Mouse (Mus musculus) layer of hippocampus, adult 8-10 months (tissue): ENCODE results near the gene Mmp21. TPM values are rescaled to one million over a fixed set of nuclear protein-coding genes. Genes with fewer than 3 reads are reported as not detected.
"Not testable (repeated sequence)": the region's sequence is repeated elsewhere in the genome, so short reads cannot be mapped to it uniquely, and the experiment has no call there.

Experiments
- DNase-seq, 2 experiments: peaks; one replicate each; pipeline ENCODE4 v3.0.0; 2022; ENCODE audit warnings: low spot score in 2 of 2
- total RNA-seq, 4 experiments: library from RNA; stranded (reverse); gene quantifications; 2 replicates each; pipeline ENCODE4 v1.2.4; 2022

Mmp21 gene
- total RNA-seq = under 1 TPM in 3 of 4 experiments, not detected in 1; 0.18 to 0.23 (median 0.20) TPM

GRCm38 (mm10) chr7:133679961-133680360 lies at the start of gene Mmp21:
Gene Mmp21, minus strand, starts transcription at chr7:133680061.
- no peak for DNase-seq

- DNase-seq = peak in 1 of 2 experiments; percentile 49
Observed at GRCm38 (mm10) chr7:133729351-133729750, 49.5 kb upstream of the Mmp21 start.

GRCm38 (mm10) chr7:133727027-133727426 lies 47.2 kb upstream of the Mmp21 start:
- no peak for DNase-seq

- no peak for DNase-seq
Observed at GRCm38 (mm10) chr7:133725571-133725970, 45.7 kb upstream of the Mmp21 start.

- no peak for DNase-seq
Observed at GRCm38 (mm10) chr7:133724844-133725243, 45.0 kb upstream of the Mmp21 start.

- no peak for DNase-seq
Observed at GRCm38 (mm10) chr7:133720616-133721015, 40.8 kb upstream of the Mmp21 start.

GRCm38 (mm10) chr7:133718580-133718979 lies 38.7 kb upstream of the Mmp21 start:
- DNase-seq = no peak

GRCm38 (mm10) chr7:133715387-133715786 lies 35.5 kb upstream of the Mmp21 start:
- no peak for DNase-seq

- DNase-seq = no peak
Observed at GRCm38 (mm10) chr7:133707301-133707700, 27.4 kb upstream of the Mmp21 start.

GRCm38 (mm10) chr7:133703906-133704305 lies 24.0 kb upstream of the Mmp21 start:
- no peak for DNase-seq

- DNase-seq = no peak
Observed at GRCm38 (mm10) chr7:133702333-133702732, 22.5 kb upstream of the Mmp21 start.

- DNase-seq = no peak
Observed at GRCm38 (mm10) chr7:133701366-133701765, 21.5 kb upstream of the Mmp21 start.

- DNase-seq = no peak
Observed at GRCm38 (mm10) chr7:133699885-133700284, 20.0 kb upstream of the Mmp21 start.

- no peak for DNase-seq
Observed at GRCm38 (mm10) chr7:133698021-133698709, 18.3 kb upstream of the Mmp21 start.

GRCm38 (mm10) chr7:133685644-133686043 lies 5.8 kb upstream of the Mmp21 start:
- DNase-seq = not testable (repeated sequence)

GRCm38 (mm10) chr7:133684701-133685100 lies 4.8 kb upstream of the Mmp21 start:
- no peak for DNase-seq

- no peak for DNase-seq
Observed at GRCm38 (mm10) chr7:133684110-133684509, 4.2 kb upstream of the Mmp21 start.

- DNase-seq = no peak
Observed at GRCm38 (mm10) chr7:133683626-133684025, 3.8 kb upstream of the Mmp21 start.

GRCm38 (mm10) chr7:133679439-133679838 lies 422 bp downstream of the Mmp21 start:
- DNase-seq = no peak

GRCm38 (mm10) chr7:133678716-133679115 lies 1.1 kb downstream of the Mmp21 start:
- DNase-seq = no peak

GRCm38 (mm10) chr7:133676002-133676401 lies 3.9 kb downstream of the Mmp21 start:
- DNase-seq = no peak

GRCm38 (mm10) chr7:133670846-133671245 lies 9.0 kb downstream of the Mmp21 start:
- no peak for DNase-seq

GRCm38 (mm10) chr7:133669946-133670345 lies 9.9 kb downstream of the Mmp21 start:
- no peak for DNase-seq
